Mouse (Mus musculus): ENCODE measurements at regions not wholly inside any gene's neighbourhood (a gene's known extent, or its start where the extent isn't known, plus 50 kb on each side); places are given as distances from the start of the nearest gene placed in this dataset.

GRCm38 (mm10) chr19:54757761-54758160 is 369.3 kb downstream of the Gpam start:
- no peak for DNase-seq

- DNase-seq = peak; percentile 11
Measured at GRCm38 (mm10) chr19:54756681-54757257, 370.3 kb downstream of the Gpam start.

GRCm38 (mm10) chr19:54755451-54755850 is 371.6 kb downstream of the Gpam start:
- no peak for DNase-seq

GRCm38 (mm10) chr19:54733938-54734337 is 393.1 kb downstream of the Gpam start:
- DNase-seq = no peak

- no peak for DNase-seq
Measured at GRCm38 (mm10) chr19:54731749-54732148, 395.3 kb downstream of the Gpam start.

GRCm38 (mm10) chr19:54731315-54731714 is 395.7 kb downstream of the Gpam start:
- no peak for DNase-seq

GRCm38 (mm10) chr19:54730801-54731200 is 396.2 kb downstream of the Gpam start:
- no peak for DNase-seq

- no peak for DNase-seq
Measured at GRCm38 (mm10) chr19:54730296-54730695, 396.7 kb downstream of the Gpam start.

GRCm38 (mm10) chr19:54722091-54722490 is 404.9 kb downstream of the Gpam start:
- no peak for DNase-seq

- DNase-seq = no peak
Measured at GRCm38 (mm10) chr19:54697411-54697810, 429.6 kb downstream of the Gpam start.

- DNase-seq = no peak
Measured at GRCm38 (mm10) chr19:54693714-54694113, 433.3 kb downstream of the Gpam start.

GRCm38 (mm10) chr19:54693094-54693493 is 433.9 kb downstream of the Gpam start:
- no peak for DNase-seq

GRCm38 (mm10) chr19:54691861-54692260 is 435.2 kb downstream of the Gpam start:
- DNase-seq = no peak

GRCm38 (mm10) chr19:54688630-54689029 is 438.4 kb downstream of the Gpam start:
- no peak for DNase-seq

- DNase-seq = no peak
Measured at GRCm38 (mm10) chr19:54685147-54685546, 441.9 kb downstream of the Gpam start.
